Mouse (Mus musculus) activated CD4-positive, CD25-positive, alpha-beta regulatory T cell, adult 4 months (primary cell): Measurements from ENCODE around the gene Btbd1. TPM values are rescaled to one million over a fixed set of nuclear protein-coding genes. Genes with fewer than 3 reads are reported as not detected.
A peak's percentile ranks its signal among the peaks of the same experiment; 100 is the strongest.

Experiments
- ATAC-seq: one replicate; pipeline ENCODE4 v1.8.0; 2017
- polyA plus RNA-seq, 2 experiments: library from polyadenylated mRNA; unstranded; fragments of 100-300 nt; shearing (Covaris generic); gene quantifications; one replicate each; pipeline ENCODE4 v1.2.1; 2017

The Btbd1 gene
- polyA plus RNA-seq, 2 experiments from 2014 or later, result 13.4 to 23.6 TPM

DNA sequence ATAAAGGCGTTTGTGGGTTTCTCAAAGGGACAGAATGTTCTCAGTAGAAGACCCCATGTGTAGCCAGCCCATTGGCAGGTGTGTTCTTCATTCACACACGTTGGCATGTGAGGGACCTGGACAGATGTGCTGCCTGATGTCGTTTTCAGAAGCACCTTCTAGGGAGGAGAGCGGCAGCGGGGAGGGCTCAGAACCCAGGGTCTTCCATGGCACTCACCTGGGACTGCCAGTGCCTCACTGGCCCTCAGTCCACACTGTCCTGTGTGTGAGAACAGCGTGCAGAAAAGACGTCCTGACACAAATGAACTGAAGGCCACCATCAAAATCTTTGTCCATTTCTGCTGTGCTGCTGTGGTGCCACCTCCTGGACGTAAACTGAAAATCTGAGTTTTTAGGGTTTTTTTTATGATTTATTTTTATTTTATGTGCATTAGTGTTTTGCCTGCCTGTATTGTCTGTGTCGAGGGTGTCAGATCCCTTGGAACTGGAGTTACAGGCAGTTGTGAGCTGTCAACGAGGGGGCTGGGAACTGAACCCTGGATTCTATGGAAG is 51.5 kb downstream of the Btbd1 start:
- ATAC-seq, result no peak

DNA sequence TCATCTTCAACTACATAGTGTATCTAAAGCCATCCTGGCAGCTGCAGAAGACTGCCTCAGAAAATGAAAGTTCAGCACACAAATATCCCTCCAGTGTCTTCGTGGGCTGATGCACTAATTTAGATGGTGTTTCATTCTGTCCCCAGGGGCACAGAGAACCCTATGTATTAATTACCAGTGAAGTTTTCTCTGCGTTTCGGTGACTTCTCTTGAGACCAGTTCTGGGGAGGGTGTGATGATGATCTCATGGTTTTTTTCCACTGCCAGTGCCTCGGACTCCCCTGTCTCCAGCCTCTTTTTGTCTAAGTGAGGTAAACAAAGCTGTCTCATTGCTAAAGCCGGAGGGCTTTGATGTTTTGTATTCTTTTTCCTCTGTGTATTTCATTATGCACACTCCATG is 53.9 kb downstream of the Btbd1 start:
- no peak for ATAC-seq

DNA sequence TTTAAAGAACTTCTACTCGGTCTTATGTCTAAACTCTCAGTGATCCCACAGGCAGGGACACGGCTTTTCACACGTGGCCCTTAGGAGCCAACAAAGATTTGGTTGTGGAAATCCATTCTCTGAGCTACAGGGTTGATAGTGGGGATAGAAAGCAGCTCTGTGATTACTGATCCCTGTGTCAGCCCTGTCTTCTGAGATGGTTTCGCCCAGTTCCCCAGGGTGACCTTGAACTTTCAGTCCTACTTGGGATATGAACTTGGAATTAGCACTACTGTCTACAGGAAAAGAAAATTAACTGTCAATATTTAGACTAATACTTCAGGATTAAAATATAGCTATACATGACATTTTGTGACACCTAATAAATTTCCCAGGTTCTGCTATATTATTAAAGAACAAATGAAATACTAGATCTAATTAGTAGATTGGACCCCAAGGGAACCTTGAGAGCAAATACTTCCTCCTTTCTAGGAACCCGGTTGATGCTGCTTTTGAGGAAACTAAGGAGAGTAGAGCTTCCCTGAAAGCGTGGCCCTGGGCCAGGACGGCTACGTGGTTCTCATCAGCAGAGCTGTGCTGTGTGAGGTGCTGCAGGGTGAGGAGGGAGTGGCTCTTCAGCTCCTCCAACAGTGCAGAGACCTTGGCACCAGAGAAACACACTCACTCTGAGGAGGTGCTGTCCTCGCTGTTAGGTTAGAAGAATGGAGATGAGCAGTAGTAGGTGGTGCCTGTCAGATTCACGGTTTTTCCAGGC is 56.3 kb downstream of the Btbd1 start:
- no peak for ATAC-seq

DNA sequence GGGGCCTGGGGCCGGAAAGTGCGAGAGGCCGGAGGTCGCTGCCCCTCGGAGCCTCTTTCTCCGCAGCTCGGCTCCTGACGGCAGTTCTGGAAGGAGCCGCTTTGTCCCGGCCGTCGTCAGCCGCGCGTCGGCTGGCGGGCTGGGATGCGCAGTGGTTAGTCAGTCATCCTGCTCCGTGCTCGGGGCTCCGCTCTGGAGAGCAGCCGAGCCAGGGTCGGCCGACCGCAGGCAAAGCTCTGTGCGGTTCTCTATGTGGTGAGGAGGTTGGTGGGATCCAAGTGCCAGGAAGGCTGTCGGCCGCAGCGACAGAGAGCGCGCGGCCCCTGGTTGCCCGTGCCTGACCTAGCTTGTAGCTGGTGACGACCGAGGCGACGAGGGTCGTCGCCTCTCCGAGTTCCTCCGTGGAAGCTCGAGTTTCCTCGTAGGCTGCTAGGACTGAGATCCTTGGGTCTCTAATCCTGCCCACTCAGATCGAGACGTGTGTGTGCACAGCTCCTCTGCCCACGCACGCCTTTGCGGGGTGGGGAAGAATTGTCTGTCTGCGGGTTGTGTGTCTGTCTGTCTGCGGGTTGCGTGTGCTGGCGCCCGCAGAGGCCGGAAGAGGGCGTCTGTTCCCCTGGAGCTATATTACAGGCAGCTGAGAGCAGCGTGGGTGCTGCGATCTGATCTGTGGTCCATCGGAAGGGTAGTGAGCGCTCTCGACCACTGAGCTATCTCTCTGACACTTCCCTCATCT is 66.0 kb downstream of the Btbd1 start:
- peak; percentile 47 for ATAC-seq

DNA sequence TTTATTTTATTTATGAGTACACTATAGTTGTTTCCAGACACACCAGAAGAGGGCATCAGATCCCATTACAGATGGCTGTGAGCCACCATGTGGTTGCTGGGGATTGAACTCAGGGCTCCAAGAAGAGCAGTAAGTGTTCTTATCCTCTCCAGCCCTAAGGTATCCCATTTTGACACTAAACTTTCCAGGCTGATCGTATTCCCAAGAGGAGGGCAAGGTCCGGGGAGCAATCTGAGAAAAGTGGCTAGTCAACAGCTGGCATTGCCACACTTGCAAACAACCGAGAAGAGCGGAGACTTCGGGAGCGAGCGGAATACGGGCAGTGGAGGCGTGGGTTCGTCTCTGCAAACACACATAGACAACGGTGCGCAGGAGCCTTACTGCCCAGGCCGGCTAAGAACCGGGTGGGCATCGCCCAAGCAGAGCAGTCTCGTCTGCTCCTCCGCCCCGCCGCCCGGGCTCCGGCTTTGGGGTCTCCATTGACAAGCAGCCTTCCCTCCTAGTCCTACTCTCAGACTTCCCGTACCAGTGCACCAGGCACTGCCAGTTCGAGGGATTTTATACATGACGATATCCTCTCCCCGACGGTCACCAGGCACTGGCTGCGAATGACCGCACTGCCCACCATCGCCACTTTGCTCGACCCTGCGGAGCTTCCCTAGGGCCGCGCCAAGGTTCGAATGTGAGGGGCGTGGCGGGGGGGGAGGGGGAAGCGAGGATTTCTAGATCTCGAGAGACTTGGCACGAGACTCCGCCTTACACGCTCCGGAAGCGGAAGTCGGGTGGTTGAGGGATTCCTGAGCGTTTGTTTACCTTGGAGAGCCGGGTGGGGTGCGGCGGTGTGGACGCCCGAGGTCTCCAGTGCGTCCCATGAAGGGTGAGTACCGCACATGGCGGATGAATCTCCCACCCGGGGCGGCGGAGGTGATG is 66.8 kb downstream of the Btbd1 start, which contains the start of gene Ramac:
TSS of gene Ramac (plus strand) at position 746 of the 930 bp plus-strand sequence.
- peak; percentile 91 for ATAC-seq

DNA sequence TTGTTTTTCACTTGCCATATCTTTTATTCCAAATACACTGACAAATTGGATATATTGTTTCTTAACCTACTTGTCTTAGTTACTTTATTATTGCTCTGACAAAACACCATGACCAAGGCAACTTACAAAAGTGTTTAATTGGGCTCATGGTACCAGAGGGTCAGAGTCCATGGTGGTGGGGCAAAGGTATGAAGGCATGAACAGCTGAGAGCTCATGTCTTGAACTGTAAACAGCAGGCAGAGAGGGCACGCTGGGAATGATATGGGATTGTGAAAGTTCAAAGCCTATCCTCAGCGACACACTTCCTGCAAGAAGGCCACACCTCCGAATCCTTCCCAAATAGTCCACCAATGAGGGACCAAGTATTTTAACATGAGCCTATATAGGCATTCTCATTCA is 81.3 kb downstream of the Btbd1 start:
- ATAC-seq, result no peak

DNA sequence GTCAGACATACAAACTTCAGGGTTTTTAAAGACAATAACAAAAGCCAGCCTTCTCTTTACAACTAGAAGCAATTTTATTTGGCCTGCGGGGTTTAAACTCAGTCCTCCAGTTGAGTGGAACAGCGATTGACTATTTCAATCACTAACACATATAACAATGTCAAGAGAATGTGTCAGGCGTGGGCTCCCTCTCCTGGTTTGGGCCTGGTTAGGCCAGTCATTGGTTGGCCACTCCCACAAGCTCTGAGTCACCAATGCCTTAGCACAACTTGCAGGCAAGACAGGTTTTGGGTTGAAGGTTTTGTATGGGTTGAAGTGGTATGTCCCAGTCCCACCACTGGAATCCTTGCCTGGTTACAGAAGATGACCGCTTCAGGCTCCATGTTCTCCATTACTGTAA is 85.1 kb downstream of the Btbd1 start:
- ATAC-seq, result no peak

Other genes starting within 250 kb of the Btbd1 start
- under 1 TPM in 1 of 2 experiments, not detected in 1; 0.41 TPM for gene Homer2, start 121.9 kb downstream of the Btbd1 start, polyA plus RNA-seq
- gene Ramac, start 66.5 kb downstream of the Btbd1 start, polyA plus RNA-seq, result 100 to 1,000 TPM; 159 to 170 TPM
- 10 to 100 TPM; 71.6 to 82.9 TPM for gene 3110040N11Rik, start 40.0 kb downstream of the Btbd1 start, polyA plus RNA-seq
- not detected for gene Gm10160, start 26.4 kb upstream of the Btbd1 start, polyA plus RNA-seq
- 1 to 10 TPM; 7.7 to 9.4 TPM for gene Tm6sf1, start 29.6 kb upstream of the Btbd1 start, polyA plus RNA-seq
- 10 to 100 TPM in 1 of 2 experiments, 1 to 10 TPM in 1; 7.9 to 10.2 TPM for gene Hdgfl3, start 105.0 kb upstream of the Btbd1 start, polyA plus RNA-seq
- gene Bnc1, start 162.9 kb upstream of the Btbd1 start, polyA plus RNA-seq, result not detected